Mouse (Mus musculus) neural tube, embryonic 14.5 days (tissue): ENCODE results near the gene Napepld. TPM values are rescaled to one million over a fixed set of nuclear protein-coding genes. Genes with fewer than 3 reads are reported as not detected.
"Not testable (repeated sequence)": the region's sequence is repeated elsewhere in the genome, so short reads cannot be mapped to it uniquely, and the experiment has no call there.

ENCODE experiments used
- ATAC-seq: fragments of 200-750 bp; cut with Nextera tagmentation; 2 replicates; pipeline ENCODE4 v1.8.0; 2017; ENCODE audit warnings: low read depth, mild to moderate bottlenecking, moderate TSS enrichment, moderate library complexity
- H3K27ac ChIP-seq: fragments of 300-500 bp; sonication (generic); 2 replicates; pipeline ENCODE4 v1.5.1; 2014; ENCODE audit warnings: low read depth, mild to moderate bottlenecking, control low read depth, low read length, moderate library complexity, mixed read lengths
- H3K27me3 ChIP-seq: fragments of 300-500 bp; sonication (generic); 2 replicates; pipeline ENCODE4 v1.6.1; 2014; ENCODE audit warnings: low read length; ENCODE audit not compliant: control insufficient read depth, insufficient read depth
- H3K36me3 ChIP-seq: fragments of 300-500 bp; sonication (generic); 2 replicates; pipeline ENCODE4 v1.6.1; 2014; ENCODE audit warnings: low read length, mixed read lengths; ENCODE audit not compliant: control insufficient read depth, insufficient read depth
- H3K4me1 ChIP-seq: fragments of 300-500 bp; sonication (generic); 2 replicates; pipeline ENCODE4 v1.6.1; 2014; ENCODE audit warnings: low read length; ENCODE audit not compliant: control insufficient read depth, insufficient read depth
- H3K4me2 ChIP-seq: fragments of 300-500 bp; sonication (generic); 2 replicates; pipeline ENCODE4 v1.6.1; 2014; ENCODE audit warnings: mild to moderate bottlenecking, low read depth, low read length, control low read depth
- H3K4me3 ChIP-seq: fragments of 300-500 bp; sonication (generic); 2 replicates; pipeline ENCODE4 v1.5.1; 2014; ENCODE audit warnings: low read depth, low read length, control low read depth, mixed read lengths
- H3K9ac ChIP-seq: fragments of 300-500 bp; sonication (generic); replicated peaks from 2 replicates; pipeline ENCODE4 v1.6.1; 2014; ENCODE audit warnings: low read depth, mild to moderate bottlenecking, control low read depth, low read length, mixed read lengths
- H3K9me3 ChIP-seq: fragments of 300-500 bp; sonication (generic); 2 replicates; pipeline ENCODE4 v1.6.1; 2016; ENCODE audit warnings: low read length; ENCODE audit not compliant: control insufficient read depth
- WGBS: fragments of 180-500 bp; shearing (Covaris S2); extraction: QIAGEN DNeasy Blood & Tissue Kit; methylation state at CpG from one replicate; pipeline ENCODE4 v1.1.7; 2014; 5-methylcytosine and 5-hydroxymethylcytosine counted together
- polyA plus RNA-seq: library from polyadenylated mRNA; unstranded; fragments of >200 nt; fragmentation: Nextera tagmentation; extraction: Ambion mirVana; gene quantifications from 2 replicates; pipeline ENCODE4 v1.2.1, GENCODE M21; 2014

Gene Napepld
- polyA plus RNA-seq, 1 experiment from 2014 or later = 3.1 TPM

DNA sequence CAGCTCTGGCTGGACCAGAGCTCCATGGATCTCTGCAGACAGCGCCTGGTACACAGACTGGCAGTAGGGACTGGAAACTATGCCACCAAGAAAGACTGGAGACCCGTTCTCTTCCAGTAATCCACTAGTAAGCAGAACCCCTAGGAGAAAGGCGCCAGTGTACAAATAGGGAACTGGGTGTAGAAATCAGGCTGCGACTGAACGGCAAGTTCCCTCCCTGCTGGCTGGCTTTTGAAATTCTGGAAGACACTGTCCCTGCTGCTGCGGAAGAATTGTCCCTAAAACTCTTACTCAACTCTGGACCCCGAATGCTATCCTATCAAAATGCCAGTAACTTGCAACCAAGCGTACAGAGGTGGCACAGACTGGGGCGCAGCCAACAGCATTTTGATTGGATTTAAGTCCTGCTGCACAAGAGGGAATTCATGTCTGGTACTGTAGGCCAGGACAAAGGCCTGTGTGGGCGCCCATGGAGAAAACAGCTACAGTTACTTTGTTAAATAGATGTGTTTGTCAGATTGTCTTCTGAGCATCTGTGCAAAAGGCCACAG is 16.0 kb upstream of the Napepld start:
- no peaks in the 10 kb centered on the region for H3K36me3 ChIP-seq
- 89% methylated on average over 10 of the region's 10 CpGs for WGBS
- no peak for ATAC-seq

DNA sequence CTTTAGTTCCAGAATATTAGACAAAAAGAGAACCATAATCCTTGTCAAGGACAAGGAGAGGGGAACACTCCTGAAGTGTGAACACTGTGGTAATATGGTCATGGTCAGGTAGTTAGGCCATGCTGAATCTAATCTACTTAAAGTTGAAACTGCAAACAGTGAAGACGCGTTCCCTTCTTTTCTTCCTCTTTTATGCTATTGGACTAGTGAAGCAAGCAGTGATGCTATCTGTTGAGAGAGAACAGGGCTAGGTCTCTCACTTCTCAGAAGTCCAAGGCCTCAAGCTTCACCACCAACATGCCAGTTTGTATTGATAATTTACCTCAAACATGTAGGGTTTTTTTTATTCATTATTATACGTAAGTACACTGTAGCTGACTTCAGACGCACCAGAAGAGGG is 13.3 kb upstream of the Napepld start:
- no peaks in the 10 kb centered on the region for H3K36me3 ChIP-seq
- ATAC-seq = no peak
- 91% methylated on average over 4 of the region's 4 CpGs for WGBS
- no peaks in the 10 kb centered on the region for H3K4me1 ChIP-seq
- no peak overlapping the region for H3K9ac ChIP-seq
- no peaks in the 10 kb centered on the region for H3K9me3 ChIP-seq
- no peak overlapping the region for H3K27ac ChIP-seq
- H3K4me3 ChIP-seq = no peak overlapping the region
- H3K27me3 ChIP-seq = no peaks in the 10 kb centered on the region
- no peak overlapping the region for H3K4me2 ChIP-seq

More for the DNA sequence above, 16.0 kb upstream of the Napepld start:
- Histone ChIP-seq H3K27me3 (no peaks in the 10 kb centered on the region), H3K4me3 (no peak overlapping the region), H3K9me3 (no peaks in the 10 kb centered on the region), H3K4me1 (no peaks in the 10 kb centered on the region), H3K27ac (no peak overlapping the region), H3K4me2 (no peak overlapping the region), H3K9ac (no peak overlapping the region)

DNA sequence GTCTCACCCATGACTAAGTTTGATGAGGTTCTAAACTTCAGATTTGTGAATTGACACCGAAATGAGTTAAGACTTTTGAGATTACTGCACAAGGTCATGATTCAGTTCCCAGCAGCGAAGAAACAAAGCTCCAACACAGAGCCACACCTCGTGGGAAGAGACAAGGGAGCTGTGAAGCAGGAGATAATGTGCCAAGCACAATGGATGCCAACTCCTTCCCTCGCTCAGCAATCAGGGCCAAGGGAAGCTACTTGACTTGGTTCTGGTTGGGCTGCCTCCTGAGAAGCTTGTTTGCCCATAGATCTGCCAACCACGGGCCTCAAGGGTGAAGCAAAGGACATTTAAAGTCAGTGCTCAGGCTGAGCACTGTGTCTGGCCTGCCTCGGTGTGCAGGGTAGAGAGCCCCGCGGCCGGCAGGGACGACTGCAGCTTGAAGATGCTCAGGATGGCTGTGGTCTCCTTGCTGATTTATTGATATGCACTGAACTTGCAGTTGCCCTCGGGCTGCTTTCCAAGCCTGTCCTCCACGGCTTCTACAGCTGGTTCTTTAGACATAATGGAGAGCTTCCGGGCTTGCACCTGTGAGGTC is 11.0 kb upstream of the Napepld start:
- no peak overlapping the region for H3K9ac ChIP-seq
- H3K27ac ChIP-seq = no peak overlapping the region
- no peaks in the 10 kb centered on the region for H3K9me3 ChIP-seq
- peak; percentile 51; the same call in 1 of the 2 replicates for ATAC-seq
- H3K27me3 ChIP-seq = no peaks in the 10 kb centered on the region
- H3K4me3 ChIP-seq = no peak overlapping the region
- 42% methylated on average over 13 of the region's 13 CpGs for WGBS
- no peaks in the 10 kb centered on the region for H3K36me3 ChIP-seq
- no peak overlapping the region for H3K4me2 ChIP-seq
- H3K4me1 ChIP-seq = no peaks in the 10 kb centered on the region

DNA sequence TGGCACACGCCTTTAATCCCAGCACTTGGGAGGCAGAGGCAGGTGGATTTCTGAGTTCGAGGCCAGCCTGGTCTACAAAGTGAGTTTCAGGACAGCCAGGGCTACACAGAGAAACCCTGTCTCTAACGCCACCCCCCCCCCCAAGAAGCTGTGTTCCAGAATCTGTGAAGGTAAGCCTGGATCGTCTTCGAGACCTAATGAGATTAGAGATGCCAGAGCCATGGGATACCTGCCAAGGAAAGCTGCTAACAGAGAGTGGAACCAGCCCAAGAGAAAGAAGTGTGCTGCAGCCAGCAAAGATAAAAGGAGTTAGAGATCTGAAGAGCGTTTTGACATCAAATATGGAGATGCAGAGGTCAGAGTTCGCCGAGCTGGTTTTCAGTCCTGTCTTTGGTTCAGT is 6.8 kb upstream of the Napepld start:
- not testable (repeated sequence) for ATAC-seq, H3K9me3 ChIP-seq, H3K27ac ChIP-seq, H3K4me2 ChIP-seq, H3K27me3 ChIP-seq, H3K4me1 ChIP-seq, H3K36me3 ChIP-seq, H3K9ac ChIP-seq, H3K4me3 ChIP-seq
- WGBS = 93% methylated on average over 8 of the region's 8 CpGs

DNA sequence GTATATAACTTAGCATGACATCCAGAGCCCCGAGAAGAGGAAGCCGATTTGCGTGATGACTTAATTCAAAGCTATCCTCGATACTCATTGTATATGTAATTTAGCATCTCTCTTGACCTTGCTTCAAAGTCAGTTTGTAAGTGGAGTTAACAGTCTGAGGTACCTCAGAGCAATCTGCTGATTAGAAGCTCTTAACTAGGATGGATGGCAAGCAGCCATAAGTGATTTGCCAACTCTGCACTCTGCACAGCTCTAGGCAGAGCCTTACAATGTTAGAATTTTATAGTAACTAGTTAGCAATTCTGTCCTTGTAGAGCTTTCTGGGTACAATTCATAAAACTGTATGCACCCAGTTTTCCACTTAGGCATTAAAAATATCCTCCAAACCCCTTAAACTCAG is 5.3 kb upstream of the Napepld start:
- H3K36me3 ChIP-seq = no peaks in the 10 kb centered on the region
- no peak overlapping the region for H3K4me2 ChIP-seq
- no peaks in the 10 kb centered on the region for H3K9me3 ChIP-seq
- WGBS = 97% methylated on average over 4 of the region's 4 CpGs
- no peak for ATAC-seq
- no peak overlapping the region for H3K27ac ChIP-seq
- no peaks in the 10 kb centered on the region for H3K27me3 ChIP-seq
- no peaks in the 10 kb centered on the region for H3K4me1 ChIP-seq
- no peak overlapping the region for H3K9ac ChIP-seq
- H3K4me3 ChIP-seq = no peak overlapping the region

DNA sequence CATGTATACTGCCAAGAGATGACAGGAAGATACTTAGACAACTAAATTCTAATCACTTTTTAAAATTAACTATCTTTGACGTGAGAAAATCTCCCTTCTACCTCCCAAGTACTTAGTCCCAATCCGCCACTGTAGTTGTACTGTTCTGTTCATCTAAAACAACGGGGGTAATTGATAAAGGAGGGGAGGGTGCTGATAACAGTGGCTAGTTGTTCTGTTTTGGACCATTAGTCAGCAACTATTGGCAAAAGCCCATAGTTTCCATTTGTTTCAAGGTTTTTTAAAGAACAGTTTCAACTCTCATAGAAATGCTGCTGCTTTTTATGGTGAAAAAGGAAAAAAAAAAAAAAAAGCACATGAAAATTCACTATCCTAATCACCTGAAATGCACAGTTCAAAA is 2.5 kb upstream of the Napepld start:
- Histone ChIP-seq H3K36me3 (no peaks in the 10 kb centered on the region), H3K9me3 (no peaks in the 10 kb centered on the region), H3K4me3 (no peak overlapping the region), H3K9ac (no peak overlapping the region), H3K4me1 (no peaks in the 10 kb centered on the region), H3K27ac (no peak overlapping the region), H3K4me2 (no peak overlapping the region), H3K27me3 (no peaks in the 10 kb centered on the region)
- 81% methylated on average over 3 of the region's 3 CpGs for WGBS
- no peak for ATAC-seq

DNA sequence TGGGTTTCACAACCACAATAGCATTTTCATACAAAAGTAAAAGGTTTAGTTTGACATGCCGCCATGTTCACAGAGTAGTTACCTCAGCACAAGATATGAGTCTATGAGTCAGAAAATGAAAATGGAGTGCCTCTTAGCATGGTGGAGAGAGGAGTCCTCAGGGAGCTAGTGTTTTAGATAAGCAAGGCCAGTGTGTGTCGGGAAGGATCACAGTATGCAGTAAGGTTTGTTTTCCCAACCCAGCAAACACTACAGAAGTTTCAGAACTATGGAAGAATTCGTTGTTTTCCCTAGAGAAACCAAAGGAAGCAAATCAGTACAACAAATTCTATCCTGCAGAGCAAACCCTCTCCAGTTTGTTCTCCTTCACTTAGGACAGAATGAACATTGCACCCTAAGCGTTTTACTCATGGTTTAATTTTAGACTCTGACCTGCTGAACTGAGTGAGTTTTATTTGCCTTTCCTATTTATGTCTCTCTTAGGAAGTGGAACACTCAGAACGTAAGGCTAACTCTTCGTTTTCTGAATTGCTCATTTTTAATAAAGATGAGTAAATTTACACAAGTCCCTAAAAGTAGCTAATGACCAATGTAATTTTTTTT is 1.8 kb upstream of the Napepld start:
- no peak for ATAC-seq
- no peaks in the 10 kb centered on the region for H3K9me3 ChIP-seq
- no peaks in the 10 kb centered on the region for H3K36me3 ChIP-seq
- no peak overlapping the region for H3K27ac ChIP-seq
- no peak overlapping the region for H3K4me2 ChIP-seq
- no peak overlapping the region for H3K9ac ChIP-seq
- H3K27me3 ChIP-seq = no peaks in the 10 kb centered on the region
- H3K4me1 ChIP-seq = no peaks in the 10 kb centered on the region
- no peak overlapping the region for H3K4me3 ChIP-seq
- WGBS = 87% methylated on average over 6 of the region's 6 CpGs

DNA sequence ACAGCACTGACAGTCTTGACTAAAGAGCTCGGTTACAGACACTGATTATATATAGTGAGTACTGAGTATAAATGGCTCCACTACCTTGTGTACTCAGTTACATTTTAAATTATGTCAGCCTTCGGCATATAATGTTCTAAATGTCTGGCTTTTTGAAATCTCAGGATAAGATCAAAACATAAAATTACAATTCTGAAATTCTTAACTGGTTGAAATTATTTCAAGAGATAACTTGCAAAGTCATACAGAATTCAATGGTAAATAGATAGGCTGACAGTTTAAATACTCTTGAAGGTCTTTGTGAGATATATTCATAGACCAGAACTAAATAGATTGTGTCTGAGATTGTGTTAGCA is 791 bp upstream of the Napepld start:
- peak overlapping the region; percentile 61 for H3K4me3 ChIP-seq
- no peaks in the 10 kb centered on the region for H3K4me1 ChIP-seq
- H3K27ac ChIP-seq = peak overlapping the region; percentile 98
- no peaks in the 10 kb centered on the region for H3K9me3 ChIP-seq
- H3K36me3 ChIP-seq = no peaks in the 10 kb centered on the region
- 48% methylated on average over 2 of the region's 2 CpGs for WGBS
- no peak for ATAC-seq
- H3K9ac ChIP-seq = peak overlapping the region; percentile 90
- peak overlapping the region; percentile 54 for H3K4me2 ChIP-seq
- no peaks in the 10 kb centered on the region for H3K27me3 ChIP-seq

DNA sequence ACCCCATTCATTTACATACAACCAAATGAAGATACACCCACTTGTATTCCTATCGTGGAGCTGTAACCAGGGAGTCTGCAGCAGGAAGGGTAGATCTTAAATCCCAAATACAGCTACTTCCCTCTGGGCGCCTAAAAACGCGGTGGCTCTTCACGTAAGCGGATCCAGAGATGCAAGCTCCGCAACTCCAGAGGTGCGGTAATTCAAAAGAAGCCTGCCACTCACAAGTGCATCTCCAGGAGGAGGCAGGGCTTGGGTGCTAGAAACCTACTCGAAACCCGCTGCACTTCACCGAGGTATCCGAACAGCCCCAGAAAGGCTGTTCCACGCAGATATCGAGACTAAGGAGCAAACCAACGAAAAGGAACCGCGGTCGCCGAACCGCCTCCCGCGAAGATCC is 262 bp downstream of the Napepld start:
- H3K4me1 ChIP-seq = no peaks in the 10 kb centered on the region

More for the DNA sequence above, 262 bp downstream of the Napepld start:
- Histone ChIP-seq H3K4me3 (peak overlapping the region; percentile 61), H3K4me2 (peak overlapping the region; percentile 54), H3K9ac (peak overlapping the region; percentile 90), H3K9me3 (no peaks in the 10 kb centered on the region), H3K27ac (peak overlapping the region; percentile 98; the same call in 1 of the 2 replicates), H3K36me3 (no peaks in the 10 kb centered on the region), H3K27me3 (no peaks in the 10 kb centered on the region)
- WGBS = under 1% methylated on average over 22 of the region's 22 CpGs
- peak; percentile 82 for ATAC-seq
